Mouse (Mus musculus): ENCODE measurements around the gene Ugt1a8.
"Not testable (repeated sequence)": the region's sequence is repeated elsewhere in the genome, so short reads cannot be mapped to it uniquely, and the experiment has no call there.

- TF ChIP-seq CTCF (IDR thresholded peaks at IDR 0.05; ENCODE audit: low read depth, low read length); TAL1 (conservative IDR thresholded peaks at IDR 0.05; ENCODE audit: low read depth, low read length); GATA1 (IDR thresholded peaks at IDR 0.05; ENCODE audit: borderline replicate concordance, low read length); POLR2AphosphoS5 (IDR thresholded peaks at IDR 0.05; ENCODE audit: insufficient replicate concordance, low read depth, low read length); GATA2 (IDR thresholded peaks at IDR 0.05; ENCODE audit: borderline replicate concordance, low read depth, low read length): not testable (repeated sequence)
Observed at GRCm38 (mm10) chr1:88044832-88045437, 42.7 kb upstream of the Ugt1a8 start.

All from G1E (cell line).